Mouse (Mus musculus) ES-CJ7 (cell line): ENCODE data around the gene Cdca3.

Experiments
- DNase-seq: peaks from one replicate; pipeline ENCODE4 v3.0.0; 2011; ENCODE audit warnings: low read depth, low spot score

The Cdca3 gene

DNA sequence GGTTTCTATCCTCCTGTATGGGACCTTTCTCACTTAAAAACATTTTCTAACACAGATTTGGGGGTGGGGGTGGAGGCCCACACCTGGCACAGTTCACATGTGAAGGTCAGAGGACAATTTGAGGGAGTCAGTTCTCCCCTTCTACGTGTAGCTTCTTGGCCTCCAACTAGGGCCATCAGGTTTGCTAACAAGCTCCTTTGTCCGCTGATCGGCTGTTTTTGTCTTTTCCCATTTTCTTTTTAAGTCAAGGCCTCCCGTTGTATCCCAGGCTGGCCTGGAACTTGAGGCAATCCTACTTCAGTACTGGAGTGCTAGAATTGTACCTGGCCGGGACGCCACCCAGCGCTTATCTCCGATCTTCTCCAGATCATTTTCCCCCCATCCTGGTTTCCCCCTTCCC, 2.3 kb downstream of the Cdca3 start:
- peak; percentile 88 for DNase-seq

DNA sequence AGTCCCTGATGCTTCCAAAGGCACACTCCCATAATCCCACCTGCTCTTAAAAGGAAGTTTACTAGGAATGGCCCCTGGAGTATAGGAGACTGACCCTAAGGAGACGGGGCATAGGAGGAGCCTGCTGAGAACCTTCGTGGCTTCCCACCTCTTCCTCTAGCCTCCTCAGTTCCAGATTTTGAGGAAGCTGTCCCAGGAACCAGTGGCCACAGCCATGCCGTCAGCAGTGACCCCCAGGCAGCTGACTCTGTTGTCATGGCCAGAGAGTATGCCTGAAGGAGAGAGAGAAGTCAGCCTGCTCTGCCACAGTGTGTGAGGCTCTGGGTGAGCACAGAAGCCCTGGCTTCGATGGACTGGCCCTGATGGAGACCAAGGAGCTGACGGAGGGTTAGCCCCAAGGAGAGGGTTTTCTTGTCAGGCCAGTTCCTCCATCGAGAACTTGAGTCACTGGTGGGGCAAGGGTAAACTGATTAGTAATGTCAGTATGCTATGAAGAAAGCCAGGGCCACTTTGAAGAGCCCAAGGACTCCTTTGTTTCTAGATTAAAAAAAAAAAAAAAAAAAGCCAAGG, 5.2 kb downstream of the Cdca3 start:
- no peak for DNase-seq

DNA sequence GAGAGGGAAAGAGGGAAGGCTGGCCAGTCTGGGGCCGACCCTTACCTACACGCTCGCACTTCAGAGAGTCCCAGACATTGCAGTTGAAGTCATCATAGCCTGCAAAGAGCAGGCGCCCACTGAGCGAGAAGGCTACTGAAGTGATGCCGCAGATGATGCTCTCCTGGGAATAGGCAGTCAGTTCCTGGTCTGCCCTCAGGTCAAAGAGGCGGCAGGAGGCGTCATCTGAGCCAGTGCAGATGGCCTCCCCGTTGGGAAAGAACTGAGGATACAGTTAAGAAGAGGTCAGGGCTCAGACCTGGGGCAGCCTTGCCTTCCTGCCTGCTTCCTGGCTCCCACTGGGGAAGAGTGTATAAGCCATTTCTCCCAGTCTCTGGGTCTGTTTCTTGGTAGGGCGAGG, 6.2 kb downstream of the Cdca3 start:
- no peak for DNase-seq

DNA sequence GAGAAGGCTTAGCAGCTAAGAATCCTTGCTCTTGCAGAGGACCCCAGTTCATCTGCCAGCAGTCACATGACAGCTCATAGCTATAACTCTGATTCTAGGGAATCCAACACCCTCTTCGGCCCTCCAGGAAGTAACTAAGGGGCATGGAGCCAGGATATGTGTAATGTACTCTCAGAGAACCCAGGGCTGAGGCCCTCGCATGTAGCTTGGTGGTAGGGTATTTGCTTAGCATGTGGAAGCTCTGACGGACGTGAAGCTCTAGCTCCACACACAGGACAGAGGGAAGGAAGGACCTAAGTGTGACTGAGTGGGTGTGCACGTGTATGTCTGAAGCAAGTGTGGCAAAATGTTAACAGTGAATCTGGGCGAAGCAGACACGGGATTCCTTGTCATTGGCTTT, 7.1 kb downstream of the Cdca3 start:
- no peak for DNase-seq

DNA sequence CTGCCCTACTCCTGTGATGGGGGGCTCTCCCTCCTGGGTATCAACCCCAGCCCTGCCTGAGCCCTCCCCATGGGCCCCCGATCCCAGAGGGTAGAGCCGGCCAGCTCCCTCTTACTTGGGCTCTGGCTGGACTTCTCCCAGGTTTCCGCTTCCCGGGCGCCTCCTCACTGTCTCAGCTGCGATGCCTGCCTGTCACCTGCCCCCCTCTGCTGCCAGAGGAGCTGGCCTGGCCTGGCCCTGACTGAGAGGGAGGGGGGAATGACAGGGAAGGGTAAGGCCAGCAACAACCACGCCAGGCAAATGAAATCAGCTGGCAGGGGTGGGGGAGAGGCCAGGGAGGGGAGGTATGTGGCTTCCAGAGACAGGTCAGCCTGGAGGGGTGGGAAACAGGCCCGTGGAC, 10.5 kb downstream of the Cdca3 start:
- DNase-seq, result no peak

DNA sequence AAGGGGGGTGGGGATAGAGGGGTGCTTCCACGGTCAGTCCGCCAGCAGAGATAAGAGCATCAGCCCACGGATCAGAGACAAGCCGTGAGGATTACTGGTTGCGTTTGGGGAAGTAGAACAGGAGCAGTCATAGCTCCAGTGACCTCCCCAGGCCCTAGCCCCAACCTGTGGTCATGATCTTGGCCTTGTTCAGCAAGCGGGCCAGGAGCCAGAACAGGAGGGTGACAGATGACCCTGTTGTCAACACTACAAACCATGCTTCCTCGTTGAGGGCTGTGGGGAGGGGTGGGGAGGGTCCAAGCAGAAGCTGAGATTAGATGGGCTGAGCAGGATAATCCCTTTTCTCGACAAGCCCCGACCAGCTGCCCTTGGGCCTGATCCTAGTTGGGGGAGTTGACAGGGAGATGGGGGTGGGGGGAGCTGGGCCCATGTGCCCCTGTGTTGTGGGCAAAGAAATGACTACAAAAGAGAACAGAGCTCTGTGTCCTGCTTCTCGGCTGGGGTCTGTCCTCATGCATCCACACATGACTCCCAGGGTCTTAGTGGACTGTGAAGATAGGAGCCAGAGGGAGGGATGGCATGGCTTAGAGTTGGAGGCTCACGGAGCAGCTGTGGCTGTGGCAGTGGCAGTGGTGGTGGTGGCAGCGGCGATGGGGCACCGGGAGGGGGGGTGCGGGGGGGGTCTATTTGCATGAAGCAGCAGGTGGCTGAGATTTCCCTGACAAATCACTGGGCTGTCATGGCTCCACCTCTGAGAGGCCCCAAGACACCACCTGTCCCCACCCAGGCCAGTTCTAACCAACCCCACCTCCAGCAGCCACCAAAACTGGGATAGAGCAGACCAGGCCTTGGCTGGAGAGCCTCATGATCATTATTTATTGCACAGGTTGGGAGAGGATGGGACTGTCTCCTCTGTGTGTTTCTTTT, 11.2 kb downstream of the Cdca3 start, which contains the start of gene Gnb3:
Gene Gnb3 (minus strand): TSS at position 35 of the 927 bp plus-strand sequence.
- no peak for DNase-seq

DNA sequence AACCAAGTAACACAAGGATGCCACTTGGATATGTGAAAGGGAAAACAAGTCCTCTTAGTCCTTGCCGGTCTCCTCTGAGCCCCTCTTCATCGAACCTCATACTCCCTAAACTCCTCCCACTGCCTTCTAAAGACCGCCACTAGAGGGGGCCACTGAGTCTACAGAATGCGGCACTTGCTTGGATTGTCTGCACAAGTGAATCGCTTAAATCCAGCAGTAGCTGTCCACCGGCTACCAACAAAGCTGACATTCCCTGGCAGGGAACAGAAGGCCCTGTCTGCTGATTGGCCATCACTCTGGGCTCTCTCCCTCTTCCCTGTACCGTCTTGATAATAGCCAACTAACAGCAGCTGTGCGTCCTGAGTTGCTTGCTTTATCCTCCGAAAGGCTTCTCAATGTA, 18.0 kb downstream of the Cdca3 start:
- DNase-seq, result peak; percentile 98

DNA sequence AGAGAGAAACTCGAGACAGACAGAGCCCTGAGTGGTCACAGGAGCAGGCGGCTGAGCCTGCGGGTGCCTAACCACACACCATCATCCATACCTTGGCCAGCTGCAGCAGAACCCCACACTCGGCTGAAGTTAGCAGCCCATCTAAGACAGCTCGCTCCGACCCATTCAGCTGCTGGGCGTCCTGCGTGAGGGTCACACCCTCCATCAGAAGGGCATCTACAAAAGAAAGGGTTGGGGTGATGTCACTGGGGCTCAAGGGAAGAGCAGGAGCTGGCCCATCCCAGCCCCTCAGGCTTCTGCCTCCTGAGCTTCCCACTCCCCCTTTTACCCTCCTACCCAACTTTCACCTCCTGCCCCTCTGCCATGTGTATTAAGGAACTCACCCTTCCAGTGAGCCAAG, 21.2 kb downstream of the Cdca3 start:
- peak; percentile 95 for DNase-seq

DNA sequence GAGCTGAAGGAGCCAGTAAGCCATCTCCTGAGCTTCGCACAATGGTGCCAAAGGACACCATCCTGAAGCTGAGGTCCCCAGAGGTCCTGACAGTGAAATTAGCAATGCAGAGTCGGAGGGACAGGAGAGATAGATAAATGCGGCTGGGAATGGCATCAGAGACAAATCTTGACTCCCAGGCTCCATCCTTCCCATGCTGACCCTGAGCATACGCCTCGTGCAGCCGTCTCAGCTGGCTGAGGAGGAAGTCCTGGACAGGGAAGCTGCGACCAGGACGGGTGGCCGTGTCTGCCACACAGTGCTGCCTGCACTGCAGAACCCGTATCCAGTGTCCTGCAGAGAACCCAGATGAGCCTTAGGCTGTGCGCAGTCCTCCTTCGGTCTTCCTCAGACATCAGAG, 25.3 kb downstream of the Cdca3 start:
- DNase-seq, result no peak

DNA sequence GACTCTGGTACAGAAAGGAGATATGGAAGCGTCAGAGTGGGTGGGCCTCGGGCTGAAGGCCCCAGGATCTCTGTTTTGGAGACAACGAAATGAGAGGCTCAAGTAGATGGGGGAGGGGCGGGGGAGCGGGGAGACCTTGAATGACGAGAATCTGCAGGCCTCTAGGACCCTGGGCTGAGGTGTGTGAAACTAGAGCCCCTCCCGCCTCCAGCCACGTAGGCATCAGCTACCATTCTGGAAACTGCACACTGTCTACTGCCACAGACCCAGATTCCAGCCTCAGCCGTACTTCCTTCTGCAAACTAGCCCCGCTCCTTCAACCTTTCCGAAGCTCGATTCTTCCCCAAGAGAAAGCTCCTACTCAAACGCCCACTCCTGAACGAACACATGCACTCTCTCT, 27.0 kb downstream of the Cdca3 start:
- peak; percentile 60 for DNase-seq

DNA sequence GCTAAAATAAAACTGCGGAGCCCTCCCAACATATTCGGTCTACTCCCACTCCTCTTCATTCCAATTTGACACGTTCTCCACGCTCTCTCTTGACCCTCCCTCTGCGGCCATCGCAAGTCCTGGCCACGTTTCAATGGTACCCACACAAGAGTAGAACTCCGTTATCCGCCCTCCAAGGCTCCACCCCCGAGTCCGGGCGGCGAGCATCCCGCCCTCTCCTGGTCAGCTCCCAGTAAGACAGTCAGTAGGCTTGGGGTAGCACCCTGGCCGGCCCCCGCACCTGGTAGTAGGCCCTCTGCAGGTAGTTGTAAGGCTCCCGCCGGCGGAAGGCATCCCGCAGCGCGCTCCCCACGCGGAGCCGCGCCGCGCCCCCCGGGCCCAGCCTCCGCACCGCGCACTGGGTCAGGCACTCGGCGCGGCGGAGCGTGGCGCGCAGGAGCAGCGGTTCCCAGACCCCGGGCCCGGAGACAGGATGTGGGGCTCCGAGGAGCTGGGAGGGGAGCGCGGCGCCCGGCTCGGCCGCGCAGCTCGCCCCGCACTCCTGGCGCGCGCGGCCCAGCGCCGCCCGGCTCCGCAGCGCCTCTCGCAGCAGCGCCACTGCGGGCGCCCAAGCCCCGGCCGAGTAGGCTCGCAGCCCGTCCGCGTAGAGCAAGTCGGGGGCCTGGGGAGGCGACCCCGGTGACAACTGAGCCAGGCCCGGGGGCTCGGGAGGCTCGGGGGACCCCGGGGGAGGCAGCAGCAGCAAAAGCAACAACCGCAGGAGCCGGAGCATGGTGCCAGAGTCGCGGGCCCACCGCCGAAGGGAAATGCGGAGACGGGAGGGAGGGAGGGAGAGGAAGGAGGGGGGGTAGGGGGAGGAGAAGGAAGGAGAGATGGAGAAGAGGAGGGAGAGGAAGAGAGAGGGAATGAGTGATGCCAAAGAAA, 27.8 kb downstream of the Cdca3 start, which contains the start of gene P3h3:
Gene P3h3 (minus strand): TSS at position 837 of the 924 bp plus-strand sequence.
- DNase-seq, result peak; percentile 95

DNA sequence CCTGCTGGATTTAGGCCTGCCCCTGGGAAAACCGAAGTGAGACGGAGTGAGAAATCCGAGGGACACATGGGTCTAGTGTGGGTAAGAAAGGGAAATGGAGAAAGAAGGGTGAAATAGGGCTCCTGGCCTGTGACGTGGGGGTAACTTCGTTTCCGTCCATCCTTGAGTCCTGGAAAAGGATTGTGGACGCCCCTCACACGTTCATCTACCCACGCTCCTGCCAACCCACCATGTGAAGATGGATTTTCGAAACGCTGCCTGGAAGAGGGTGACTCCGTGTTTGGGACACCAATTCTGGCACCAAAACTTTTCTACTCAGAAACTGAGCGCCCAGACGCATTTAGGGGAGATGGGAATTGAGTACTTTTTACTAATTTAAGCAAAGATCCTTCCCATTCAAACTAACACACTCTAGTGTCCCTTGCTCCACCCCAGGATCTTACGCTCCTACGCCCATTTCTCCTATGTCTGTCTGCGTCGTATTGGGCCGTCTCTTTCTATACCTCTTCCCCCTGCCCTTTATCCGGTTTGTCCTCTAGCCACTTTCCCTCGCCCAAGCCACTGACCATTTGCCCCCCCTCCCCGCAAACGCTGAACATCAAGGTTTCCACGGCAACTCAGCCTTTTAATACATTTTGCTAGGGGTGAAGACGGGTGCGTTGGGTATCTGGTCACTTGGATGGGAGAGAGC, 28.6 kb downstream of the Cdca3 start:
- DNase-seq, result no peak

DNA sequence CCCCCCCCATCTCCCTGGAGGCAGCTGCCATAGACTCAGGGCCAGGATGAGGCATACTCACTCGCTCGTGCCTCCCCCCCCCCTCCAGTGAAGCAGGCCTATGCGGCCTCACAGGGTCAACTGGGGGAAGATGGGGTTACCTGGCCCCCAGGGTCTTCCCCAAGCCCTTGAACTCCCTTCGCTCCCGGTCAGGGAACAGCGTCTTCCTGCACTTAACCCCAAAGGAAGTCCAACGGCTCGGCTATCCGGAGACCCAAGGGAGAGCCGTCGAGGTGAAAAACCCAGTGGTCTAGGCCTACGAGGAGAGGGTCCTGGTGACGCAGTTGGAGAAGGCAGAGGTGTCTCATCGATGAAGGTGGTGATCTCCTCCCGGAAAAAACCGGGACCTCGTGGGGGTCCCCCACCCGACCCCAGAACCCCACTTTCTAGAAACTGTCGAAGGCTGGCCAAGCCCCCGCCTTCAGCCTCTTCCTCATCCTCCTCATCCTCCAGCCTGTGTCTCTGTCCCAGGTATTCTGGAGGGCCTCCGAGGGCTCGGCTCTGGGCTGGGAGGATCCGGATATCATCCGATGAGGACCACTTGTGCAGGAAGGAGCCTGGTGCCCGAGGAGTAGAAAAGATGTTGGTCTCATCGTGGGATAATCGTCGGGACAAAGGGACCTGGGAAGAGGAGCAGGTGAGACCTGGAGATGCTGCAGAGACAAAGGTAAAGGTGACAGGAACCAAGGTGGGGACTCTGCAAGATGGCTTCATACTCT, 29.4 kb downstream of the Cdca3 start:
- no peak for DNase-seq

DNA sequence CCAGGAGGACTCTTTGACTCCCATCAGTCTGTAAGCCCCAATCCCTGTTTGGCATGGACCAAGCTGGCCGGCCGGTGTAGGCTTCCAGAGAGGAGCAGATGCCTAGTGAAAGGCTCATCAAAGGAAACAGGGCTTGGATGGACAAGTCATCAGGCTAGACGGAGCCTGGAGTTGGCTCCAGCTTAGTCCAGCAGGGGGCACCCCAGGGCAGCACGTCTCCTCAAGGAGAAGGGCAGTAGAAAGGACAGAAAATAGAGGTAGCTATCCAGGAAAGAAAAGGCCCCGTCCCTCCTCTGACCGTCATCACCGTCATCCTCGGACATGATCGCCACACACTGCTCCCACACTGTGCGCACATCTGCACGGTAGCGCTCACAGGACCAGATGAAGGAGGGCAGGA, 30.4 kb downstream of the Cdca3 start:
- peak; percentile 83 for DNase-seq

DNA sequence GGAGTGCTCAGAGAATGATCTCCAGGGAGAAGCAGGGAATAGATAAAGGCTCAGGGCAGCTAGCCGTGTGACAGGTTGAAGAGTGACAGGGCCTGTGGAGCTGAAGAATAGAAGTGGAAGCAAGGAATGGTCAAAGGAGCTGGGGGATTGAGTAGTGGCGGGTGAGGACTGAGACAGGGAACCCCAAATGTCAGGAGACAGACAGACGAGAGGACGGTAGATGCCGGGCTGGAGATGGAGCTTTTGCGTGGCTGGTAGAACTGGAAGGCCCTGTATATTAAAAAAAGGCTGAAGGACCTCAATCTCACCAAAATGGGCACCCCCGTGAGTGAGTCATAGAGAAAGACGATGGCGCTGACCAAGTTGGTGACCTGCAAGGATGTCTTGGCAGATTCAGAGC, 31.2 kb downstream of the Cdca3 start:
- DNase-seq, result no peak

DNA sequence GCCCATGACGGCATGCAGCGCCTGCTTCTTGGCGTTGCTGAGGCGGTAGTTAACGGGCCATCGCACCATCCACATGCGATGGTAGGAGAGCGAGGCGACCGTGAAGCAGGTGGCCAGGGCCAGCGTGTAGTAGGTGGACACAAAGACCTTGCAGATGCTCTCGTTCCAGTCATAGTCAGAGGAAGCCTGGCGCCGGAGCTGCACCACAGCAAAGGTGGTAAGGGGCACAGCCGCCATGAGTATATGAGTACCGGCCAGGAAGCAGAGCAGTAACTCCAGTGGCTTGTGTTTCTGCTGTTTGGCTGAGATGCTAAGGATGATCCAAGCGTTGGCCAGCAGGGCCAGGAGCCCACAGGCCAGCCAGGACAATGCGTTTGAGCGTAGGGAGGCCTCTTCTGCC, 31.9 kb downstream of the Cdca3 start:
- no peak for DNase-seq

DNA sequence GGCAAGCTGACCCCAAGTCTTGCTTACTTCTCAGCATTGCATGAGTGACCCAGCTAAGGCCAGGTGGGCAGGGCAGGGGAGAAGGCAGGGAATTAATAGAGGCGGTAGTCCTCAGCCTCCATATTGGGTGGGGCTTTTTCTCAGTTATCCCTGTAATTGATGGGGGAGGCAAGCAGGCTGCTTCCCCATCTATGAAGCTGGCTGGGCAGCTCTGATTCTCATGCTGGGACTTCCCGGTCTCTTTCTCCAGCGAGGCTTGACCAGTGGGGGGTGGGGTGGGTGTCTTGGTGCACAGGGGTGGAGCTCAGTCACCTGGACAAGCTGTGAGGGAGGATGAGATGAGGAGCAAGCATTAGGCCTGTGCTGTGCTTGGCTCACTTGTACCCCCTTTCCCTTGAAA, 32.5 kb downstream of the Cdca3 start:
- no peak for DNase-seq

DNA sequence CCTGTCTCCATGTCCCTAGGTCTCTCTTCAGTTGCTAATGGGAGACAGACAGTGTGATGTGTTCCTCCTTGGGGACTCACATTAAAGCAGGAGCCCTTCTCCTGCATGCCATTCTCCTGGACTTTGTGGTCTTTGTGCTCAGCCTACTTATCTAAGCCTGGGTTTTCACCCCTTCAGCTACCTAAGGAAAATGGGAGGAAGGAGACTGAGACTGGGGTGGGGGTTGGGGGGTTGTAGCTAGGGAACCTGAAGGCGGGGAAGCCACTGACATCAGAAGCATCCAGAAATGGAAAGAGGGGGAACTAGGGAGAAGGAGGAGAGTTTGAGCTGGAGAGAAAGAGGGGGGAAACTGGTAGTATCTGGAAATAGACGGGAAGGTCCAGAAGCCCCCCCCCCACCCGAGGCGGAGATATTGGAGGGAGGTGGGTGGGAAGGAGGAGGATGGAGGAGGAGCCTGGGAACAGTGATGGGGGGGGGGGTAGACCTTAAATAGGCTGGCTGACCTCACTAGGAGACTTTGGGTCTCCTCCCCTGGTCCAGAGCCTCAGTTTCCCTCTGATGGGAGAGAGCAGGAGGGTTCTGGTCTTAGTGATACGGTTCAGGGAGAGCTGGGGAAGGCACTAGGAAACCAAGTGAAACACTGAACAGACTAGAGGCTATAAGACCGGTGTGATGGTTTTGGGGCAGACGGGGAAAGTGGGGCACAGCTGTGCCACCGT, 33.2 kb downstream of the Cdca3 start:
- DNase-seq, result no peak

DNA sequence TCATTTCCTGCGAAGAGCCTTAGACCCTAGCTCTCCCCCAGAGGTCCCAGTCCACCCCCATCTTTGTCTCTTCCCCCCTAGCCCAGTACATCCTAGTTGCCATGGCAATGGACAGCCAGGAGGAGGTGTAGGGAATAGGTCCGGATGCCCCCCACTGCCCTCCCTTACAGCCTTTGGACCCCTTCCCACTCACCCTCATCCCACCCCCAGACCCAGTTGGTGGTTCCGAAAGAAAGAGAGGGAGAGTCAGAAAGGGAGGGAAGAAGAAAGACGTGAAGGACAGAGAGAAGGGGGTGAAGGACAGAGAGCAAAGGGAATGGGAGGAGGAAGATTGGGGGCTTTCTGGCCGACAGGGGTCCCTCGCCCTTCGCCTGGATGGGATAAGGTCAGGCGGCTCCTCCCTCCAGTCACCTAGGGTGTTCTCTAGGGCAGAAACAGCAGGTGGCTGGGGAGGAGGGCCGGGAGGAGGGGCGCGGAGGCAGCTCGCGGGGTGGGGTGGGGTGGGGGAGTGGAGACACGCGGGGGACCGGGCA, 33.8 kb downstream of the Cdca3 start:
- DNase-seq, result no peak
